Mouse (Mus musculus): ENCODE measurements around the gene Adgrv1. TPM values are rescaled to one million over a fixed set of nuclear protein-coding genes. Genes with fewer than 3 reads are reported as not detected.
"Not testable (repeated sequence)": the region's sequence is repeated elsewhere in the genome, so short reads cannot be mapped to it uniquely, and the experiment has no call there.

Gene Adgrv1
- total RNA-seq, 2 experiments from 2014 or later: 4.1 to 4.3 TPM

- no peak for DNase-seq (ENCODE audit: low spot score in 2 of 2)
These were observed 362.6 kb downstream of the Adgrv1 start for GRCm38 (mm10) chr13:81270396-81270795.

DNA sequence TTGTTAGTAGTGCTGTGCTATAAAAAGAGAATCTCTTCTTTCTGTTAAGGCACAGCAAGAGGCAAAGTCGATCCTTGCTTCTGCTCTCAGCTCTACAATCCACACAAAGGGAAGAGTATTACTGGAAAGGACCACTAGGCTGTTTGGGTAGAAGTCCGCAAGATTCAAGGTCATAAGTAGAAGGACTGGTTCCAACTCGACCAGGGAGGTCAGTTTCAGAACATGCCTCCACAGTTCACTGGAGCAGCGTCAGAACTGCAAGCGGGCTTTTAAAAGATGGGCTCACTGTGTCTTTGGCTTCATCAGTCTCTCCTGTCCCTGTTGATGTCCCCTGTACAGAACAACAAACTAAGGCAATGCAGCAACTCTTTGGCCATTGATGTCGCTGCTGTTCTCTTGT, 363.9 kb downstream of the Adgrv1 start:
- DNase-seq (ENCODE audit: low spot score in 2 of 2): no peak

DNA sequence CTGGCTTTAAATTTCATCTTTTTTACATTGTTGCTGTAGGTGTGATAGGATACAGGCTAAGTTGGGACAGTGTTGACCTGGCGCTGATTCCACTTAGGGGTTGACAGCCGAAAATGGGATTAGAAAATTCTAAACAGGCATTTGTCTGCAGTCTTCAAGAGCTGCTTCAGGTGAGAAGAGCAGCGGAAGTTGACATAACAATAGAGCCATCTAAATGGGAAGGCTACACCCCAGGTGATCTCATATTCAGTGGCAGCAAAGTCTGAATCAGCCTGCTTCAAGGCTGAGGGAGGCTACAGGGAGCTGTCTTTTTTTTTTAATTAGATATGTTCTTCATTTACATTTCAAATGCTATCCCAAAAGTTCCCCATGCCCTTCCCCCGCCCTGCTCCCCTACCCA, 365.5 kb downstream of the Adgrv1 start:
- not testable (repeated sequence) for DNase-seq (ENCODE audit: low spot score in 2 of 2)

DNA sequence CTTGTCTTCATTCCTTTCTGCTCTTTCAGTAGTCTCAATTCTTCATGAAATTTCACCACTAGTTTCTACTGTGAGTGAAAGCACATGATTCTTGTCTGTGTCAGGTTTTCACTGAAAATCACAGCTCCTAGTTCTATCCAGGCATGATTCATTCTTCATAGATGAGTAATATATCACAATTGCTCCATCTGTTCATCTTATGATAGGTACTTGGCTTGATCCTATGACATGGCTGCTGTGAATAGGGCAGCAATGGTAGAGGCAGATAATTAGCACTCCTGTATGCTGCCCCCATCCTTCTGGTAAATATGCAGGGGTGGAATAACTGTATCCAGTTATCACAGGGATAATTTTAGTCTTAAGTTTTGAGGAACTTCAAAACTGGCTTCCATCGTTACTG, 368.5 kb downstream of the Adgrv1 start:
- no peak for DNase-seq (ENCODE audit: low spot score in 2 of 2)

DNA sequence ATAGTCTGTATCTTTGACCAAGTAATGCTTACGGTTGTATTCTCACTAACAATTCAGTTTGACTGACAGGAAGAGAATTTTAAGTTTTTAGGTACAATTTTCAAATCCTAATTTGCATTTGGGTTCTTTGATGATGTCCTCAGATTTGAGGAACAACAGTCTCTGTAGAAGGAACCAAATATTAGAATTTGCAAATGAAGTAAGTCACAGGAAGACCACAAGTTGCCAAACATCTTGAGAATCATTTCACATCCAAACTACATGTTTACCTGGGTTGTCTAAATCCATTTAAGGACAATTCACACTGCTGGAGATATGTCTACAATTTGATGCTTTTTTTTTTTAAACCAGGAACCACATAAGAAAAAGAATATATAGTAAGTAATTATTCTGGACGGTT, 391.8 kb downstream of the Adgrv1 start:
- no peak for DNase-seq (ENCODE audit: low spot score in 2 of 2)

GRCm38 (mm10) chr13:81239836-81240235, 393.1 kb downstream of the Adgrv1 start:
- DNase-seq (ENCODE audit: low spot score in 2 of 2): no peak

- DNase-seq (ENCODE audit: low spot score in 2 of 2): no peak
These were observed 393.5 kb downstream of the Adgrv1 start for GRCm38 (mm10) chr13:81239427-81239826.

- no peak for DNase-seq (ENCODE audit: low spot score in 2 of 2)
These were observed 394.1 kb downstream of the Adgrv1 start for GRCm38 (mm10) chr13:81238855-81239254.

GRCm38 (mm10) chr13:81237947-81238346, 395.0 kb downstream of the Adgrv1 start:
- no peak for DNase-seq (ENCODE audit: low spot score in 2 of 2)

GRCm38 (mm10) chr13:81236758-81237395, 396.1 kb downstream of the Adgrv1 start:
- no peak for DNase-seq (ENCODE audit: low spot score in 2 of 2)

DNA sequence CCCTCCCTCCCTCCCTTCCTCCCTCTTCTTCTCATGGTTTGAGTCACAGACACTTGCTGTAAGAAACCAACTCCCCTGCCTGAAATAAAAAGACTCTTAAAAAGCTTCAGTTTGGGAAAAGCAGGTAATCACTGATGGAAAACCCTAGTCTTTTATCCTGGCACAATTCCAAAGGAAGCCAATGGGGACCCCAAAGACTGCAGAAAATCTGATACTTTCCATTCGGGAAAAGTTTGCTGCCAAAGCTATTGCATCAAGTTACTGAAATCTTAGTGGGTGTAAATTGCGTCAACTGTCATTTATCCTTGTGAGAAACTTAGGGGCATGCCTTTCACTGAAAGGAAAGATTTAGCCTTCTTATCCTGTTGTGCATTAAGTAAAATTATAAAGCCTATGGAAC, 398.9 kb downstream of the Adgrv1 start:
- DNase-seq (ENCODE audit: low spot score in 2 of 2): no peak

- no peak for DNase-seq (ENCODE audit: low spot score in 2 of 2)
These were observed 400.1 kb downstream of the Adgrv1 start for GRCm38 (mm10) chr13:81232839-81233238.

DNA sequence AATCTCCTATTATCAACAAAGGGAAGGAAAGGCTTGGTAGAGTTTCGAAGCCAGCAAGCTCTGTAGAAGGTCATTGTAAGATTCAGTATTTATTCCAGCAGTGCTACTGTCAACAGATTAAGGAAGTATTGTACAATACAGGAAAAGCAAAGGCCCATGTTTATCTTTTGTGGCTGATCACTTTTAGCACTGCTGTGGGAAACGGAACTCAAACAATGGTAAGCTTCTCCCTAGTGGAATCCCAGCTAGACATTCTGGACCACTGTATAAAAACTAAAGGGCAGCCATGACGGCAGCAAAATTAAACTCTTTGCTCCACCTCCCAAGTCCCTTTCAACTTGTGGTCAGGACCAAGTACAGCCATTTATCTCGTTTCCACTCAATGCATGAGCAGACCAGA, 402.8 kb downstream of the Adgrv1 start:
- no peak for DNase-seq (ENCODE audit: low spot score in 2 of 2)

DNA sequence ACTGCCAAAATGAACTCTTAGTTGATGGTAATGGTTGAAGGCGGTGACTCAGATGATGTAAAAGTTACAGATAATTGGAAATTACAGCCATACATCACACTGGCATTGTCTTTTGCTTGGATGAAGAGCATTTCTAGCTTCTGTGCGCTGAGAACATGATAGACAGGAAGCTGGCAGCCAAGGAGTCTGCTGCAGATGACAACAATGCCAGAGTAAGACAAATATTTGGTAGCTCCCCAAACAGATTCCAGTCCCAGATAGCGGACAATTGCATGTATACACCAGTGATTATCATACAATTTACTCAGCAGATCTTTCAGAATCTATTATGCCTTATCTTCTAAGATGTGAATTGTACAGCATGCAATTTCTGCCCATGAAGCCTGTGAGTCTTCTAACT, 409.2 kb downstream of the Adgrv1 start:
- DNase-seq (ENCODE audit: low spot score in 2 of 2): no peak

DNA sequence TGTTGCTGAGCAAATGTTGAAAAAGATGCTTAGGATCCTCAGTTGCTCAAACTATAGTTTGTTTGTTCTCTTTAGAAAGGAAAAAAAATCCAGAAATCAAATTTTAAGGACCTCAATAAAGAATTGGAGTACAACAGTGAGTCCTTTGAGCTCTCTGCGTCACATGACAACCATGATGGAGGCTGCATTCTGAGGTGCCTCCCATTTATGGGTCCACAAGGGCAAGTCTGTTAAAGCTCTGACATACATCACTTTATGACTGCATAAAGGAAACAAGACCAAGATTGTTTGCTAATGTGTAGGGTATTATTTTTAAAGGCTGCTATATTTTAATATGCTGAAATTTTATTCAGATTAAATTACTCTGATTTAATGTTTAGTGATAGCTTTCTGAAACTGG, 410.6 kb downstream of the Adgrv1 start:
- DNase-seq (ENCODE audit: low spot score in 2 of 2): no peak

DNA sequence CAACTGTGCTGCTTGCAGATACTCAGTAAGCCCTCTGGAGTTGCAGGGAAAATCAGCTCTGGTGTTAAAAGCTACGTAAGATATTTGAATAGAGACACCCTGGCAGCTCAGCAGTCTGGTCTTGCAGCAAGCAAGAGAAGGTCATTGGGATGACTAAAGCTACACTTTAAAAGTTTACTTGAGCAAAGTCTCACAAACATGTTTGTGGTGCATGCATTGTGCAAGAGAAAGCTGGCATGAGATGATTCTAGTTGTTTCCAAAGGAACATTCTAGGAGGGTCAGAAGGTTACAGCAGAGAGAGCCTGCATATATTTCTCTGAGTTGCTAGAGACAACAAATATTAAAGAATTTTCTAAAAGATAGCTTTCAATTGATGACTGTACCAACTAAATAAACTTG, 421.5 kb downstream of the Adgrv1 start:
- DNase-seq (ENCODE audit: low spot score in 2 of 2): no peak

DNA sequence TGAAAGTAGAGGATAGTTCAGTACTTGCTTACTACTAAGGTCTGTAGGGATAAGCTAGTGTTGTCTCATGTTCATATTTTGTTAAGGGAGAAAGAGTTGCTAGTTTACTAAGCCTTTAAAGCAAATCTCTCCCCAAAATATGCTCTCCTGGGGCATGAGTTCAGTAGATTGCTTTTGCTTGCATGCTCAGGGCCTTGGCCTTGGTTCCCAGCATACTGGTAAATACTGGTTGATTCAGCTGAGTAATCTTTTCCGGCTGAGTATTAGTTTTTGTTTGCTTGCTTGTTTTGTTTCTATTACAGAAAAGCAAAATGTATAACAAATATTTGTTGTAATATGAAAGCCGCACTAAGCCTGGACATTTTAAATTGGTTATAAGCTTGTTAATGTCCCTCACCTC, 422.4 kb downstream of the Adgrv1 start:
- DNase-seq (ENCODE audit: low spot score in 2 of 2): no peak

DNA sequence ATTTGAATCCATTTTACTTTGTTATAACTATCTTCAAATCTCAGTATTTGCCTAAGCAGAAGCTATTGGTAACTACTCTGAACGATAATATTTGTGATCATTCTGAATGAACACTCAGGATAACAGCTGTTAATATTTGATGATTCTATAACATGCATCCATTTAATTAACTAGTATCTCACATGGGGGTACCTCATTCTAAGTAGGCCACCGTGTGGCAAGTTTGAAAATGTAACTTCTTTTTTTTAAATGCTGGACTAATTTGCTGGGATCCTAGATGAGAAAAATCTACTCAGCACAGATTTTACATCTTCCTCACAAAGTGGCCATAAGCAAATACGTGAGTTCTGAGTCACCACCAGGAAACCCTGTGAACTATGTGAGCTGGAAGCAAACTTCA, 423.1 kb downstream of the Adgrv1 start:
- DNase-seq (ENCODE audit: low spot score in 2 of 2): no peak

GRCm38 (mm10) chr13:81208106-81208613, 424.8 kb downstream of the Adgrv1 start:
- no peak for DNase-seq (ENCODE audit: low spot score in 2 of 2)

DNA sequence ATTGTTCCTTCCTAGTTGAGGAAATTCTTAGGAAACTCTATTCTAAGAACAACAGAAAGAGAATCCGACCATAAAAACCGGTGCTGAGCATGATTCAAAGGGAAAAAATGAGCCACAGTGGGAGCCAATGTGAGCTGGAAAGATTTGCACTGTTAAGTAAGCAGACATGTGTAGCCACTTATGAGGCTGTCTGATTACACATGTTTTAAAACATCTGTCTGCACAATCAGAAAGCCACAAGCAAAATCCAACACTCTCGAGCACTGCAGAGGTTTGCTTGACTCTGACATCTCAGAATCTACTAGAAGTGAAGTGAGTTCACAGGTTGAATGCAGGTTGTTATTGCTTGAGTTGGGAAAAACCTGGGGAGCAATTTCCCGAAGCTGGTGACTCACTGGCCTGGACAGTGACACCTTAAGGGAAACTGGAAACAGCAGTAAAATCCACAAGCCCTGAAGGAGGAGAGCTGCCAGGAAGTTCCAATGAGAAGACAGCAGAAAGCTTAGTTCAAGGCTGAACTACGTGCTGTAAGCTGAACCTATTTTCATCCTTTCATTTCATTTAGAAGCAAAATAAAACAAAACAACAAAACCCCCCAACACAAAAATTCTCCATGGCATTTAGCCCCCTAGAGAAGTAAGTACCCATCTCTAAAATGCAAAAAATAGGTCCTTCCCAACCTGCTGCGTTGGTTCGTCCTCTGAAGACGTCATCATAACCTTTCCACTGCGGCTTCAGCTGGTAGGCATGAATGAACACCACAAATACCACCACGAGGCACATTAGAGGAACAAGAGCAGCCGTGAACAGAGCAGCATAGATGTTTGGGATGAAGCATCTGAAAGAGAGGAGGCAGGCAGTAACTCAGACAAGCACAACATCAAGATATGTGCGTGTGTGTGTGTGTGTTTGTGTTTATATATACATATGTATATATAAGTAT, 450.7 kb downstream of the Adgrv1 start:
- DNase-seq (ENCODE audit: low spot score in 2 of 2): no peak

DNA sequence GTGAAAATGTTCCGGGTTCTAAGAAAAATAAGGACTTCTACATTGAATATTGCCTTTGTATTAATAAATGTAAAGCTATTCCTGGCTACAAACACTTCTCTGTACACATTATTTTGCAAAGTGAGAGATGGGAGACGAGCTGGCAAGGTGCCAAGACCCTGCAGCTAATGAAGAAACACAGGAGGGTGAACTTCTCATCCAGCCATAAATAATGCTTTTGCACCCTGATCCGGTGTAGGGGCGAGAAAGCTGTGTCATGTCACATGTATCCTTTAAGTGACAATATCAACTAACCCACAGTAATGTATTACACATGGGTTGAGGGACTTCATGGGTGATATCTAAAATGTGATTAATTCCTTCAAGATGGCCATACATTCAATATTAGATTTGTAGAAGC, 451.5 kb downstream of the Adgrv1 start:
- no peak for DNase-seq (ENCODE audit: low spot score in 2 of 2)

- DNase-seq (ENCODE audit: low spot score in 2 of 2): no peak
These were observed 456.1 kb downstream of the Adgrv1 start for GRCm38 (mm10) chr13:81176820-81177219.

Measured in layer of hippocampus, postnatal 14 days (tissue).